Mouse (Mus musculus) brown adipose tissue, adult 24 weeks (tissue): ENCODE results near the gene Bola1. TPM values are rescaled to one million over a fixed set of nuclear protein-coding genes. Genes with fewer than 3 reads are reported as not detected.
A peak's percentile ranks its signal among the peaks of the same experiment; 100 is the strongest.
"Not testable (repeated sequence)": the region's sequence is repeated elsewhere in the genome, so short reads cannot be mapped to it uniquely, and the experiment has no call there.

Experiments used
- H3K27ac ChIP-seq: fragments of 200-500 bp; replicated peaks from 2 replicates; pipeline ENCODE4 v1.5.1; 2012; ENCODE audit warnings: low read depth, mild to moderate bottlenecking, low read length
- H3K4me1 ChIP-seq: fragments of 200-500 bp; 2 replicates; pipeline ENCODE4 v1.6.1; 2012; ENCODE audit warnings: low read length, mixed read lengths; ENCODE audit not compliant: control insufficient read depth, insufficient read depth, insufficient read length
- H3K4me3 ChIP-seq: fragments of 200-500 bp; 2 replicates; pipeline ENCODE4 v1.5.1; 2012; ENCODE audit warnings: low read depth, mild to moderate bottlenecking, low read length, moderate library complexity; ENCODE audit not compliant: insufficient read depth
- polyA plus RNA-seq: library from polyadenylated mRNA; stranded (reverse); fragments of >200 nt; gene quantifications from 2 replicates; pipeline ENCODE4 v1.2.4, GENCODE M21; 2012; ENCODE audit not compliant: missing spikeins, insufficient read depth, insufficient read length

Bola1 gene
- polyA plus RNA-seq, 1 experiment: 36.7 TPM

GRCm38 (mm10) chr3:96254683-96255355 is 35.3 kb upstream of the Bola1 start:
- 0 out of 2 replicates have a peak, but pooled peaks cover 2% of the 10 kb centered on the region for H3K4me1 ChIP-seq
- no peak overlapping the region for H3K4me3 ChIP-seq
- H3K27ac ChIP-seq: no peak overlapping the region

- Histone ChIP-seq H3K27ac (no peak overlapping the region), H3K4me3 (no peak overlapping the region), H3K4me1 (0 out of 2 replicates have a peak, but pooled peaks cover 2% of the 10 kb centered on the region)
Observed at GRCm38 (mm10) chr3:96251787-96252186, 32.3 kb upstream of the Bola1 start.

GRCm38 (mm10) chr3:96250890-96251289 is 31.4 kb upstream of the Bola1 start:
- Histone ChIP-seq H3K27ac (no peak overlapping the region), H3K4me1 (no peaks in the 10 kb centered on the region), H3K4me3 (no peak overlapping the region)

- Histone ChIP-seq H3K4me1 (peaks cover 5% of the 10 kb centered on the region), H3K4me3 (no peak overlapping the region), H3K27ac (no peak overlapping the region)
Observed at GRCm38 (mm10) chr3:96249034-96249345, 29.5 kb upstream of the Bola1 start.

GRCm38 (mm10) chr3:96248141-96249033 is 28.9 kb upstream of the Bola1 start:
- H3K27ac ChIP-seq: no peak overlapping the region
- H3K4me3 ChIP-seq: no peak overlapping the region
- peaks cover 8% of the 10 kb centered on the region for H3K4me1 ChIP-seq

GRCm38 (mm10) chr3:96247356-96248140 is 28.0 kb upstream of the Bola1 start:
- peaks cover 8% of the 10 kb centered on the region for H3K4me1 ChIP-seq
- H3K4me3 ChIP-seq: no peak overlapping the region
- H3K27ac ChIP-seq: no peak overlapping the region

- Histone ChIP-seq H3K27ac (peak within 1 kb of the TSS; percentile 70), H3K4me3 (peak within 1 kb of the TSS; percentile 61)
- H3K4me1 ChIP-seq: not testable (repeated sequence)
Observed at GRCm38 (mm10) chr3:96246427-96246856, 26.9 kb upstream of the Bola1 start, which contains the start of gene Hist2h3c1. Gene Hist2h3c1, plus strand, starts transcription at chr3:96246685.

- H3K4me1 ChIP-seq: not testable (repeated sequence)
- Histone ChIP-seq H3K27ac (peak overlapping the region; percentile 70), H3K4me3 (peak overlapping the region; percentile 61)
Observed at GRCm38 (mm10) chr3:96246018-96246417, 26.5 kb upstream of the Bola1 start.

- not testable (repeated sequence) for H3K4me1 ChIP-seq
- Histone ChIP-seq H3K4me3 (peak within 1 kb of the TSS; percentile 86), H3K27ac (peak within 1 kb of the TSS; percentile 100)
Observed at GRCm38 (mm10) chr3:96245003-96245886, 25.7 kb upstream of the Bola1 start, which contains the start of gene Hist2h2aa1. Gene Hist2h2aa1, plus strand, starts transcription at chr3:96245497.

- H3K4me1 ChIP-seq: peaks cover 8% of the 10 kb centered on the region
Observed at GRCm38 (mm10) chr3:96243921-96244572, 24.5 kb upstream of the Bola1 start.

GRCm38 (mm10) chr3:96240799-96241197 is 21.3 kb upstream of the Bola1 start:
- Histone ChIP-seq H3K4me1 (peaks cover 8% of the 10 kb centered on the region), H3K4me3 (no peak overlapping the region), H3K27ac (no peak overlapping the region; the same call in 1 of the 2 replicates)

More at GRCm38 (mm10) chr3:96243921-96244572, 24.5 kb upstream of the Bola1 start:
- Histone ChIP-seq H3K4me3 (peak overlapping the region; percentile 4; the same call in 1 of the 2 replicates), H3K27ac (peak overlapping the region; percentile 63)

GRCm38 (mm10) chr3:96239949-96240798 is 20.7 kb upstream of the Bola1 start, which contains the start of gene Hist2h2aa2:
Gene Hist2h2aa2, minus strand, starts transcription at chr3:96240276.
- H3K27ac ChIP-seq: peak within 1 kb of the TSS; percentile 75
- not testable (repeated sequence) for H3K4me1 ChIP-seq

More at GRCm38 (mm10) chr3:96239949-96240798, 20.7 kb upstream of the Bola1 start, which contains the start of gene Hist2h2aa2:
- peak within 1 kb of the TSS; percentile 65 for H3K4me3 ChIP-seq
